Mouse (Mus musculus): Measurements from ENCODE around the gene Selenbp1.
"Not testable (repeated sequence)": the region's sequence is repeated elsewhere in the genome, so short reads cannot be mapped to it uniquely, and the experiment has no call there.

Selenbp1 gene

GRCm38 (mm10) chr3:94932809-94933564 is at the start of gene Selenbp1:
Gene Selenbp1 (plus strand): TSS chr3:94933056.
- DNase-seq, result peak; percentile 39

- peak; percentile 86 for DNase-seq
These were observed 46.3 kb upstream of the Selenbp1 start, which contains the start of gene Psmb4 for GRCm38 (mm10) chr3:94886316-94887224. Gene Psmb4 (minus strand): TSS chr3:94886961.

GRCm38 (mm10) chr3:94888595-94888994 is 44.3 kb upstream of the Selenbp1 start:
- DNase-seq, result no peak

GRCm38 (mm10) chr3:94894076-94894475 is 38.8 kb upstream of the Selenbp1 start:
- DNase-seq, result no peak

- DNase-seq, result peak; percentile 57
These were observed 30.1 kb upstream of the Selenbp1 start for GRCm38 (mm10) chr3:94902747-94903146.

GRCm38 (mm10) chr3:94904759-94905158 is 28.1 kb upstream of the Selenbp1 start:
- not testable (repeated sequence) for DNase-seq

- no peak for DNase-seq
These were observed 26.4 kb upstream of the Selenbp1 start for GRCm38 (mm10) chr3:94906482-94906881.

- no peak for DNase-seq
These were observed 21.7 kb upstream of the Selenbp1 start for GRCm38 (mm10) chr3:94911050-94911693.

- DNase-seq, result no peak
These were observed 19.1 kb upstream of the Selenbp1 start for GRCm38 (mm10) chr3:94913801-94914200.

GRCm38 (mm10) chr3:94915903-94916741 is 16.7 kb upstream of the Selenbp1 start:
- DNase-seq, result no peak

- no peak for DNase-seq
These were observed 15.0 kb upstream of the Selenbp1 start for GRCm38 (mm10) chr3:94917816-94918361.

- DNase-seq, result no peak
These were observed 14.0 kb upstream of the Selenbp1 start for GRCm38 (mm10) chr3:94918845-94919244.

- no peak for DNase-seq
These were observed 11.8 kb upstream of the Selenbp1 start for GRCm38 (mm10) chr3:94921104-94921503.

GRCm38 (mm10) chr3:94922333-94922732 is 10.5 kb upstream of the Selenbp1 start:
- no peak for DNase-seq

GRCm38 (mm10) chr3:94924688-94925087 is 8.2 kb upstream of the Selenbp1 start:
- DNase-seq, result no peak

GRCm38 (mm10) chr3:94926301-94926736 is 6.5 kb upstream of the Selenbp1 start:
- not testable (repeated sequence) for DNase-seq

GRCm38 (mm10) chr3:94928979-94929378 is 3.9 kb upstream of the Selenbp1 start:
- not testable (repeated sequence) for DNase-seq

- not testable (repeated sequence) for DNase-seq
These were observed 2.2 kb upstream of the Selenbp1 start for GRCm38 (mm10) chr3:94930386-94931266.

GRCm38 (mm10) chr3:94931427-94932082 is 1.3 kb upstream of the Selenbp1 start:
- not testable (repeated sequence) for DNase-seq

- DNase-seq, result not testable (repeated sequence)
These were observed 577 bp upstream of the Selenbp1 start for GRCm38 (mm10) chr3:94932279-94932678.

Measured in cerebellum, adult 9-10 months (tissue).